Mouse (Mus musculus) granulocyte monocyte progenitor cell, adult 5-6 weeks (primary cell): ENCODE results near the gene Npdc1. TPM values are rescaled to one million over a fixed set of nuclear protein-coding genes. Genes with fewer than 3 reads are reported as not detected.

Experiments
- total RNA-seq, 2 experiments: library from RNA; stranded (forward) in 1 of 2; stranded (reverse) in 1 of 2; fragments of 200-712, 200-1000 nt in 1 of 2; fragments of >200 nt in 1 of 2; fragmentation: Nextera tagmentation in 1 of 2; gene quantifications; 2 replicates each; pipeline ENCODE4 v1.2.3; 2014 to 2017

The Npdc1 gene
- total RNA-seq, 2 experiments from 2014 or later, result not detected

Other genes starting within 250 kb of the Npdc1 start
Only the 30 nearest of the 40 such genes appear.
- gene Tubb4b, start 174.6 kb upstream of the Npdc1 start, total RNA-seq (2014; fragmentation: Nextera tagmentation), result 180 and 327 TPM in 2 replicates
- gene Tubb4b, start 174.6 kb upstream of the Npdc1 start, total RNA-seq (2017), result 560 and 623 TPM in 2 replicates
- not detected in 2 replicates for gene Slc34a3, start 165.0 kb upstream of the Npdc1 start, total RNA-seq (2014; fragmentation: Nextera tagmentation)
- gene Slc34a3, start 165.0 kb upstream of the Npdc1 start, total RNA-seq (2017), result not detected in 2 replicates
- not detected in 2 replicates for gene Rnf224, start 162.6 kb upstream of the Npdc1 start, total RNA-seq (2014; fragmentation: Nextera tagmentation)
- gene Rnf224, start 162.6 kb upstream of the Npdc1 start, total RNA-seq (2017), result not detected in 2 replicates
- 0.58 TPM in 1 of 2 replicates, not detected in the other for gene Rnf208, start 157.1 kb upstream of the Npdc1 start, total RNA-seq (2014; fragmentation: Nextera tagmentation)
- not detected in 2 replicates for gene Rnf208, start 157.1 kb upstream of the Npdc1 start, total RNA-seq (2017)
- gene Cysrt1, start 156.9 kb upstream of the Npdc1 start, total RNA-seq (2014; fragmentation: Nextera tagmentation), result not detected in 2 replicates
- not detected in 2 replicates for gene Cysrt1, start 156.9 kb upstream of the Npdc1 start, total RNA-seq (2017)
- 5.2 and 16.1 TPM in 2 replicates for gene AL732309.1, start 152.5 kb upstream of the Npdc1 start, total RNA-seq (2014; fragmentation: Nextera tagmentation)
- gene AL732309.1, start 152.5 kb upstream of the Npdc1 start, total RNA-seq (2017), result 5.6 and 7.4 TPM in 2 replicates
- gene Tmem203, start 143.9 kb upstream of the Npdc1 start, total RNA-seq (2014; fragmentation: Nextera tagmentation), result 6.7 and 17.4 TPM in 2 replicates
- 6.1 and 11.2 TPM in 2 replicates for gene Tmem203, start 143.9 kb upstream of the Npdc1 start, total RNA-seq (2017)
- 15.0 and 17.2 TPM in 2 replicates for gene Tprn, start 136.7 kb upstream of the Npdc1 start, total RNA-seq (2014; fragmentation: Nextera tagmentation)
- gene Tprn, start 136.7 kb upstream of the Npdc1 start, total RNA-seq (2017), result 7.1 and 8.7 TPM in 2 replicates
- gene Ssna1, start 126.9 kb upstream of the Npdc1 start, total RNA-seq (2014; fragmentation: Nextera tagmentation), result 120 TPM in 2 replicates
- gene Ssna1, start 126.9 kb upstream of the Npdc1 start, total RNA-seq (2017), result 52.7 and 84.1 TPM in 2 replicates
- gene Anapc2, start 126.9 kb upstream of the Npdc1 start, total RNA-seq (2014; fragmentation: Nextera tagmentation), result 34.7 and 46.0 TPM in 2 replicates
- gene Anapc2, start 126.9 kb upstream of the Npdc1 start, total RNA-seq (2017), result 17.8 and 35.7 TPM in 2 replicates
- not detected in 2 replicates for gene Tmem210, start 111.2 kb upstream of the Npdc1 start, total RNA-seq (2014; fragmentation: Nextera tagmentation)
- not detected in 2 replicates for gene Tmem210, start 111.2 kb upstream of the Npdc1 start, total RNA-seq (2017)
- not detected in 2 replicates for gene Lrrc26, start 109.4 kb upstream of the Npdc1 start, total RNA-seq (2014; fragmentation: Nextera tagmentation)
- gene Lrrc26, start 109.4 kb upstream of the Npdc1 start, total RNA-seq (2017), result not detected in 2 replicates
- not detected in 2 replicates for gene Grin1, start 80.2 kb upstream of the Npdc1 start, total RNA-seq (2014; fragmentation: Nextera tagmentation)
- gene Grin1, start 80.2 kb upstream of the Npdc1 start, total RNA-seq (2017), result not detected in 2 replicates
- 36.5 and 37.2 TPM in 2 replicates for gene Man1b1, start 67.0 kb upstream of the Npdc1 start, total RNA-seq (2014; fragmentation: Nextera tagmentation)
- 34.1 and 38.6 TPM in 2 replicates for gene Man1b1, start 67.0 kb upstream of the Npdc1 start, total RNA-seq (2017)
- 15.2 and 34.8 TPM in 2 replicates for gene Dpp7, start 43.0 kb upstream of the Npdc1 start, total RNA-seq (2014; fragmentation: Nextera tagmentation)
- 11.9 and 16.9 TPM in 2 replicates for gene Dpp7, start 43.0 kb upstream of the Npdc1 start, total RNA-seq (2017)
- 55.6 and 58.1 TPM in 2 replicates for gene Uap1l1, start 33.7 kb upstream of the Npdc1 start, total RNA-seq (2014; fragmentation: Nextera tagmentation)
- gene Uap1l1, start 33.7 kb upstream of the Npdc1 start, total RNA-seq (2017), result 13.8 and 18.4 TPM in 2 replicates
- gene Sapcd2, start 27.0 kb upstream of the Npdc1 start, total RNA-seq (2014; fragmentation: Nextera tagmentation), result 4.5 and 17.1 TPM in 2 replicates
- gene Sapcd2, start 27.0 kb upstream of the Npdc1 start, total RNA-seq (2017), result 7.8 and 17.3 TPM in 2 replicates
- gene Entpd2, start 3.5 kb upstream of the Npdc1 start, total RNA-seq (2014; fragmentation: Nextera tagmentation), result not detected in 2 replicates
- not detected in 2 replicates for gene Entpd2, start 3.5 kb upstream of the Npdc1 start, total RNA-seq (2017)
- 34.5 and 38.8 TPM in 2 replicates for gene Fut7, start 23.9 kb downstream of the Npdc1 start, total RNA-seq (2014; fragmentation: Nextera tagmentation)
- 24.8 and 27.3 TPM in 2 replicates for gene Fut7, start 23.9 kb downstream of the Npdc1 start, total RNA-seq (2017)
- 54.8 and 56.4 TPM in 2 replicates for gene Abca2, start 29.4 kb downstream of the Npdc1 start, total RNA-seq (2014; fragmentation: Nextera tagmentation)
- 21.0 and 23.1 TPM in 2 replicates for gene Abca2, start 29.4 kb downstream of the Npdc1 start, total RNA-seq (2017)
- not detected in 2 replicates for gene Clic3, start 57.5 kb downstream of the Npdc1 start, total RNA-seq (2014; fragmentation: Nextera tagmentation)
- 1.4 TPM in 1 of 2 replicates, not detected in the other for gene Clic3, start 57.5 kb downstream of the Npdc1 start, total RNA-seq (2017)
- gene Paxx, start 61.7 kb downstream of the Npdc1 start, total RNA-seq (2014; fragmentation: Nextera tagmentation), result 29.1 and 39.4 TPM in 2 replicates
- gene Paxx, start 61.7 kb downstream of the Npdc1 start, total RNA-seq (2017), result 20.2 and 32.5 TPM in 2 replicates
- gene Ptgds, start 70.7 kb downstream of the Npdc1 start, total RNA-seq (2014; fragmentation: Nextera tagmentation), result 3.5 and 4.2 TPM in 2 replicates
- gene Ptgds, start 70.7 kb downstream of the Npdc1 start, total RNA-seq (2017), result 0.93 TPM in 1 of 2 replicates, not detected in the other
- gene Lcn12, start 94.6 kb downstream of the Npdc1 start, total RNA-seq (2014; fragmentation: Nextera tagmentation), result not detected in 2 replicates
- not detected in 2 replicates for gene Lcn12, start 94.6 kb downstream of the Npdc1 start, total RNA-seq (2017)
- 30.4 and 55.0 TPM in 2 replicates for gene Fbxw5, start 101.4 kb downstream of the Npdc1 start, total RNA-seq (2014; fragmentation: Nextera tagmentation)
- gene Fbxw5, start 101.4 kb downstream of the Npdc1 start, total RNA-seq (2017), result 23.9 and 31.4 TPM in 2 replicates
- 6.0 TPM in 1 of 2 replicates, not detected in the other for gene C8g, start 102.4 kb downstream of the Npdc1 start, total RNA-seq (2014; fragmentation: Nextera tagmentation)
- 1.5 and 1.6 TPM in 2 replicates for gene C8g, start 102.4 kb downstream of the Npdc1 start, total RNA-seq (2017)
- gene Traf2, start 147.6 kb downstream of the Npdc1 start, total RNA-seq (2014; fragmentation: Nextera tagmentation), result 17.3 and 18.2 TPM in 2 replicates
- 13.9 and 15.9 TPM in 2 replicates for gene Traf2, start 147.6 kb downstream of the Npdc1 start, total RNA-seq (2017)
- 134 and 171 TPM in 2 replicates for gene Edf1, start 158.5 kb downstream of the Npdc1 start, total RNA-seq (2014; fragmentation: Nextera tagmentation)
- gene Edf1, start 158.5 kb downstream of the Npdc1 start, total RNA-seq (2017), result 96.1 and 107 TPM in 2 replicates
- 1.5 and 3.4 TPM in 2 replicates for gene Mamdc4, start 175.5 kb downstream of the Npdc1 start, total RNA-seq (2014; fragmentation: Nextera tagmentation)
- 1.2 and 66.7 TPM in 2 replicates for gene Mamdc4, start 175.5 kb downstream of the Npdc1 start, total RNA-seq (2017)
- gene Phpt1, start 175.9 kb downstream of the Npdc1 start, total RNA-seq (2014; fragmentation: Nextera tagmentation), result 62.5 and 89.4 TPM in 2 replicates
- 5.9 and 46.2 TPM in 2 replicates for gene Phpt1, start 175.9 kb downstream of the Npdc1 start, total RNA-seq (2017)